8 mouse cellular contexts compared by ENCODE assay signal in the genomic region with DNA sequence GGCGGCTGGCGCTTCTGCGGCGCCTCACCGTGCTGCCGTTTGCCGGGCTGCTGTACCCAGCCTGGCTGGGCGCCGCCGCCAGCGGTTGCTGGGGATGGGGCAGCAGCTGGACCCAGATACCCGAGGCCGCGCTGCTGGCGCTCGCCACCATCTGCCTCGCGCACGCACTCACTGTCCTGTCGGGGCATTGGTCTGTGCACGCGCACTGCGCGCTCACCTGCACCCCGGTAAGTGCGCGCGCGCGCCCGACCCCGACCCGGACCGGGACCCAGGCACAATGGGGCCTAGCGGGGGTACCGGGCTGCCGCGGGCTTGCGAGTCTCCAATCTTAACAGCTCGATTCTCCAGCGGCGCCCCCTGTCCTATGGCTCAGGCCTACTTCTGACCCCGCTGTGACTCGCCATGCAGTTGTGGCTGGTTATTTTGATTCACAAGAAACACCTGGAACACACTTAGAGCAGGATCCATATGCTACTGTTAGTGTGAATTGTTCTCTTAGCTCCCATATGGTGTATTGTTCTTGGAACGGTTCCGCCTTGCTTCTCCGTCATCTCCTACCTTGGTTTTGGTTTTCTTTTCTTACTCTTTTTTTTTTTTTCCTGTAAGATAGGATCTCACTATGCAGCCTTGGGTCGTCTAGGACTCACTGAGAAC. TPM values are rescaled to one million over a fixed set of nuclear protein-coding genes. Genes with fewer than 3 reads are reported as not detected.
A peak's percentile ranks its signal among the peaks of the same experiment; 100 is the strongest.
DNase-seq lines count a peak whose midpoint lies in the region; ATAC-seq and TF ChIP-seq lines count a peak whose summit lies in the region.

No protein-coding gene starts in this region.

- H3K27me3 ChIP-seq in erythroblast, embryonic 14.5 days (ENCODE audit: control insufficient read depth), result no peaks in the 10 kb centered on the region
- no peaks in the 10 kb centered on the region for H3K27me3 ChIP-seq in intestine, postnatal 0 days (replicated peaks; ENCODE audit: control insufficient read depth, insufficient read depth, low read length)

- peak overlapping the region; percentile 100 for H3K4me3 ChIP-seq in erythroblast, embryonic 14.5 days (replicated peaks)
- H3K4me3 ChIP-seq in intestine, postnatal 0 days (ENCODE audit: low read depth, low read length), result peak overlapping the region; percentile 97

- H3K4me2 ChIP-seq in intestine, postnatal 0 days (replicated peaks; ENCODE audit: low read depth), result peak overlapping the region; percentile 74

- WGBS in intestine, postnatal 0 days, result under 1% methylated on average over 44 of the region's 48 CpGs

- peak overlapping the region; percentile 86 for H3K27ac ChIP-seq in intestine, postnatal 0 days (ENCODE audit: low read depth, low read length)

- H3K4me1 ChIP-seq in erythroblast, embryonic 14.5 days (ENCODE audit: control insufficient read depth), result peaks cover 40% of the 10 kb centered on the region
- H3K4me1 ChIP-seq in intestine, postnatal 0 days (replicated peaks; ENCODE audit: control insufficient read depth, insufficient read depth, low read length), result peaks cover 5% of the 10 kb centered on the region; the same call in 1 of the 2 replicates

- H3K9me3 ChIP-seq in erythroblast, embryonic 14.5 days (ENCODE audit: control insufficient read depth, low read length), result no peaks in the 10 kb centered on the region
- no peaks in the 10 kb centered on the region for H3K9me3 ChIP-seq in intestine, postnatal 0 days (ENCODE audit: control insufficient read depth)

- peaks cover 44% of the 10 kb centered on the region for H3K36me3 ChIP-seq in erythroblast, embryonic 14.5 days (ENCODE audit: control insufficient read depth)
- H3K36me3 ChIP-seq in intestine, postnatal 0 days (ENCODE audit: control insufficient read depth, insufficient read depth), result peaks cover 29% of the 10 kb centered on the region

- H3K9ac ChIP-seq in intestine, postnatal 0 days (ENCODE audit: low read depth, low read length), result peak overlapping the region; percentile 91

- DNase-seq in right cerebral cortex, adult 18-20 months, result peak; percentile 24
- no peak for DNase-seq in right cerebral cortex, postnatal 36 days (ENCODE audit: low spot score in 2 of 2)
- peak; percentile 40 for DNase-seq in adipocyte (ENCODE audit: low spot score)
- DNase-seq in lung, postnatal 10 days, result peak; percentile 21
- DNase-seq in right cerebral cortex, postnatal 4 days, result peak; percentile 40
- no peak for DNase-seq in ovary, postnatal 10 days (ENCODE audit: low spot score)

- TF ChIP-seq CTCF in intestine, postnatal 0 days (IDR thresholded peaks at IDR 0.05; ENCODE audit: low read depth), result no peak

- peak; percentile 69 for ATAC-seq in intestine, postnatal 0 days

RNA-seq across cellular contexts. Expression of a gene that starts 0.6 kb away (rescaled TPM):
- polyA plus RNA-seq in erythroblast, embryonic 14.5 days (2012), result 0.07 and 0.09 TPM in 2 replicates
- 6.1 and 6.5 TPM in 2 replicates for polyA plus RNA-seq in intestine, postnatal 0 days (2015; fragmentation: Nextera tagmentation; extraction: Ambion mirVana)

RNA-seq across cellular contexts. Expression of a gene that starts 0.6 kb away (rescaled TPM):
- 2.2 and 2.3 TPM in 2 replicates for polyA plus RNA-seq in erythroblast, embryonic 14.5 days (2012)
- 18.6 and 20.5 TPM in 2 replicates for polyA plus RNA-seq in intestine, postnatal 0 days (2015; fragmentation: Nextera tagmentation; extraction: Ambion mirVana)

RNA-seq across cellular contexts. Expression of a gene that starts 16.9 kb away (rescaled TPM):
- polyA plus RNA-seq in erythroblast, embryonic 14.5 days (2012), result not detected in 2 replicates
- polyA plus RNA-seq in intestine, postnatal 0 days (2015; fragmentation: Nextera tagmentation; extraction: Ambion mirVana), result 0.43 TPM in 1 of 2 replicates, not detected in the other

RNA-seq across cellular contexts. Expression of a gene that starts 16.9 kb away (rescaled TPM):
- polyA plus RNA-seq in erythroblast, embryonic 14.5 days (2012), result 0.22 and 0.32 TPM in 2 replicates
- polyA plus RNA-seq in intestine, postnatal 0 days (2015; fragmentation: Nextera tagmentation; extraction: Ambion mirVana), result 7.5 and 7.8 TPM in 2 replicates

RNA-seq across cellular contexts. Expression of a gene that starts 30.7 kb away (rescaled TPM):
- 0.01 TPM in 1 of 2 replicates, not detected in the other for polyA plus RNA-seq in erythroblast, embryonic 14.5 days (2012)
- polyA plus RNA-seq in intestine, postnatal 0 days (2015; fragmentation: Nextera tagmentation; extraction: Ambion mirVana), result 0.18 and 0.24 TPM in 2 replicates

Comparison
In these comparisons a context has a peak if more than half of its experiments do, and no peak if none do; other contexts are left out.
1. DNase-seq: peak in right cerebral cortex, adult 18-20 months (single experiment), adipocyte (single experiment), lung, postnatal 10 days (single experiment) and right cerebral cortex, postnatal 4 days (single experiment); none in right cerebral cortex, postnatal 36 days (0 of 2) and ovary, postnatal 10 days (single experiment).